Mouse (Mus musculus) kidney, adult 2 months (tissue): ENCODE results near the gene Mbd6. TPM values are rescaled to one million over a fixed set of nuclear protein-coding genes. Genes with fewer than 3 reads are reported as not detected.

ENCODE experiments used
- DNase-seq: peaks from one replicate; pipeline ENCODE4 v3.0.0; 2021
- H3K27ac ChIP-seq: fragments of 200-500 bp; 2 replicates; pipeline ENCODE4 v1.5.1; 2012; ENCODE audit warnings: low read depth, low read length, control low read depth, inconsistent platforms; ENCODE audit not compliant: insufficient read depth
- H3K27me3 ChIP-seq: fragments of 200-500 bp; replicated peaks from 2 replicates; pipeline ENCODE4 v1.6.1; 2012; ENCODE audit warnings: mild to moderate bottlenecking, moderate library complexity, low read length, inconsistent platforms; ENCODE audit not compliant: control insufficient read depth, insufficient read depth
- H3K36me3 ChIP-seq: fragments of 200-500 bp; 2 replicates; pipeline ENCODE4 v1.6.1; 2012; ENCODE audit warnings: mild to moderate bottlenecking, moderate library complexity, low read length, inconsistent platforms; ENCODE audit not compliant: control insufficient read depth, insufficient read depth
- H3K4me1 ChIP-seq: fragments of 200-500 bp; 2 replicates; pipeline ENCODE4 v1.6.1; 2011; ENCODE audit warnings: low read length; ENCODE audit not compliant: control insufficient read depth, insufficient read depth
- H3K4me3 ChIP-seq: fragments of 200-500 bp; 2 replicates; pipeline ENCODE4 v1.5.1; 2011; ENCODE audit warnings: mild to moderate bottlenecking, low read depth, low read length, control low read depth; ENCODE audit not compliant: insufficient read depth
- CTCF ChIP-seq: fragments of 200-500 bp; conservative IDR thresholded peaks from 2 replicates; pipeline ENCODE4 v1.5.1; 2011; ENCODE audit warnings: low read depth, mild to moderate bottlenecking, control low read depth, low read length, moderate library complexity, mixed read lengths; ENCODE audit not compliant: insufficient read depth, insufficient read length
- POLR2A ChIP-seq: fragments of 200-500 bp; IDR thresholded peaks from one replicate; pipeline ENCODE4 v1.6.1; 2011; ENCODE audit warnings: low read depth, low read length, control low read depth
- WGBS: fragments of 180-500 bp; shearing (Covaris S2); methylation state at CpG from one replicate; pipeline ENCODE4 v1.1.7; 2018; 5-methylcytosine and 5-hydroxymethylcytosine counted together
- polyA plus RNA-seq: library from polyadenylated mRNA; depleted of rRNA; stranded (reverse); fragments of >200 nt; gene quantifications from 2 replicates; pipeline ENCODE4 v1.2.3, GENCODE M21; 2012; rRNA removed

Mbd6 gene
- polyA plus RNA-seq, 1 experiment, result 26.8 TPM

DNA sequence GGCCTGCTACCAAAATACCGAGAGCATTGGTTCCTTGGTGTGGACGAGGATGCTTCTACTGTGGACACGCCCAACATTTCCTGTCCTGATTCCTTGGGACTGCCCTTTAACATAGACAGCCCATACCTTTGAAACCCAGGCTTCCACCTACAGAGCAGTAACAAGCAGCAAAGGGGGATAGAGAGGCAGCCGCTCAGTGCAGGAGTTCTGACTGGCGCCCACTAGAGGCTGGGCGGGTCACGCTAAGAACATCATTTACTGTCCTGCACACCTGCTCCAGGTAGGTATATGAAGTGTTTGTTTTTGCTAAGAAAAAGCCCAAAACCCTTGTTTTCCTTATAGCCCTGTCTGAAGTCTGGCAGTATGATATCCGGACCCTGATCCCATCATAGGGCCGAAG lies 55.7 kb downstream of the Mbd6 start:
- no peak overlapping the region for H3K4me3 ChIP-seq
- no peak for DNase-seq
- no peaks in the 10 kb centered on the region for H3K4me1 ChIP-seq
- TF ChIP-seq POLR2A (no peak), CTCF (peak; percentile 40; the same call in 1 of the 2 replicates)
- H3K27ac ChIP-seq, result no peak overlapping the region
- WGBS, result 81% methylated on average over 9 of the region's 9 CpGs
- no peaks in the 10 kb centered on the region for H3K36me3 ChIP-seq
- no peaks in the 10 kb centered on the region for H3K27me3 ChIP-seq

Other genes starting within 250 kb of the Mbd6 start
- gene Mettl1, start 247.6 kb downstream of the Mbd6 start, polyA plus RNA-seq, result 24.5 and 27.5 TPM in 2 replicates
- 2.4 and 3.1 TPM in 2 replicates for gene Eef1akmt3, start 247.5 kb downstream of the Mbd6 start, polyA plus RNA-seq
- gene Cyp27b1, start 240.8 kb downstream of the Mbd6 start, polyA plus RNA-seq, result 13.5 and 14.3 TPM in 2 replicates
- 13.1 and 15.3 TPM in 2 replicates for gene March9, start 228.8 kb downstream of the Mbd6 start, polyA plus RNA-seq
- 195 and 216 TPM in 2 replicates for gene Cdk4, start 225.5 kb downstream of the Mbd6 start, polyA plus RNA-seq
- gene Tspan31, start 218.8 kb downstream of the Mbd6 start, polyA plus RNA-seq, result 102 and 117 TPM in 2 replicates
- 1.3 and 2.2 TPM in 2 replicates for gene Agap2, start 213.7 kb downstream of the Mbd6 start, polyA plus RNA-seq
- gene Os9, start 167.9 kb downstream of the Mbd6 start, polyA plus RNA-seq, result 108 and 114 TPM in 2 replicates
- 15.4 and 27.5 TPM in 2 replicates for gene B4galnt1, start 123.8 kb downstream of the Mbd6 start, polyA plus RNA-seq
- 6.6 and 8.1 TPM in 2 replicates for gene Slc26a10, start 108.4 kb downstream of the Mbd6 start, polyA plus RNA-seq
- gene Arhgef25, start 98.9 kb downstream of the Mbd6 start, polyA plus RNA-seq, result 9.2 and 11.9 TPM in 2 replicates
- 101 and 132 TPM in 2 replicates for gene Dtx3, start 93.3 kb downstream of the Mbd6 start, polyA plus RNA-seq
- gene Pip4k2c, start 77.4 kb downstream of the Mbd6 start, polyA plus RNA-seq, result 116 and 120 TPM in 2 replicates
- gene Kif5a, start 25.7 kb downstream of the Mbd6 start, polyA plus RNA-seq, result 3.7 and 6.7 TPM in 2 replicates
- gene Dctn2, start 22.6 kb downstream of the Mbd6 start, polyA plus RNA-seq, result 181 and 184 TPM in 2 replicates
- gene Mars, start 22.8 kb upstream of the Mbd6 start, polyA plus RNA-seq, result 44.4 and 48.3 TPM in 2 replicates
- 2.7 and 6.0 TPM in 2 replicates for gene Arhgap9, start 32.9 kb upstream of the Mbd6 start, polyA plus RNA-seq
- gene Gli1, start 53.0 kb upstream of the Mbd6 start, polyA plus RNA-seq, result 1.7 and 3.0 TPM in 2 replicates
- gene Inhbe, start 65.4 kb upstream of the Mbd6 start, polyA plus RNA-seq, result not detected in 2 replicates
- 0.12 TPM in 1 of 2 replicates, not detected in the other for gene Inhbc, start 81.4 kb upstream of the Mbd6 start, polyA plus RNA-seq
- 93.8 and 101 TPM in 2 replicates for gene R3hdm2, start 91.3 kb upstream of the Mbd6 start, polyA plus RNA-seq
- gene Stac3, start 212.7 kb upstream of the Mbd6 start, polyA plus RNA-seq, result 1.2 and 3.0 TPM in 2 replicates
- 24.4 and 27.4 TPM in 2 replicates for gene Ndufa4l2, start 225.9 kb upstream of the Mbd6 start, polyA plus RNA-seq
- gene Shmt2, start 233.4 kb upstream of the Mbd6 start, polyA plus RNA-seq, result 232 and 274 TPM in 2 replicates
- gene Nxph4, start 245.5 kb upstream of the Mbd6 start, polyA plus RNA-seq, result 2.0 and 2.2 TPM in 2 replicates